Mouse (Mus musculus) heart, adult 2 months (tissue): ENCODE data around the gene Fkbp9.

Source experiments
- CTCF ChIP-seq: fragments of 200-600 bp; IDR thresholded peaks from 2 replicates; pipeline ENCODE4 v1.8.1; 2022; ENCODE audit warnings: antibody characterized with exemption, mild to moderate bottlenecking, moderate library complexity
- POLR2A ChIP-seq: fragments of 200-500 bp; IDR thresholded peaks from 2 replicates; pipeline ENCODE4 v1.6.1; 2011; ENCODE audit warnings: mild to moderate bottlenecking, low read depth, low read length, control low read depth; ENCODE audit not compliant: insufficient read depth

GRCm38 (mm10) chr6:56819124-56819487, 12.8 kb upstream of the Fkbp9 start:
- TF ChIP-seq POLR2A (no peak), CTCF (no peak)
